Mouse (Mus musculus): Measurements from ENCODE around the gene Clrn3.
"Not testable (repeated sequence)": the region's sequence is repeated elsewhere in the genome, so short reads cannot be mapped to it uniquely, and the experiment has no call there.

The Clrn3 gene

GRCm38 (mm10) chr7:135535908-135536307 lies 7.5 kb upstream of the Clrn3 start:
- DNase-seq (ENCODE audit: low spot score) = no peak

GRCm38 (mm10) chr7:135534548-135535189 lies 6.2 kb upstream of the Clrn3 start:
- DNase-seq (ENCODE audit: low spot score) = no peak

GRCm38 (mm10) chr7:135529068-135529467 lies 614 bp upstream of the Clrn3 start:
- DNase-seq (ENCODE audit: low spot score) = no peak

DNA sequence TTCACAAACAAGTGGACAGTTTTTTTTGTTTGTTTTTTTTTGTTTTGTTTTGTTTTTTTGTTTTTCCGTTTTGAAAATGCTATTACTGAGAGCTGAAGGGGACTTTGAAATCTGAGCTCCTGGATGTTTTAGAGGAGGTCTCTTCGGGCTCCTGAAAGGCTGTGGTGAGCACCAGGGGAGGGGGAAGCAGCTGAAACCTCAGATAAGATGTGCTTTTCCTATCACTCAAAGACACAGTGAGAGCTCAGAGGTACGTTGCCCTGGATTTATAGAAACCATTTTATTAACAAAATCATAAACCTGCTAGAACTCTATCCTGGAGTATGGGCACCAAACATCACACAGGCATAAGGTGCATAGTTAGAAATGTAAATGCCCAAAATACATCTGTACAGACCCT lies 1.3 kb downstream of the Clrn3 start:
- DNase-seq (ENCODE audit: low spot score) = no peak

DNA sequence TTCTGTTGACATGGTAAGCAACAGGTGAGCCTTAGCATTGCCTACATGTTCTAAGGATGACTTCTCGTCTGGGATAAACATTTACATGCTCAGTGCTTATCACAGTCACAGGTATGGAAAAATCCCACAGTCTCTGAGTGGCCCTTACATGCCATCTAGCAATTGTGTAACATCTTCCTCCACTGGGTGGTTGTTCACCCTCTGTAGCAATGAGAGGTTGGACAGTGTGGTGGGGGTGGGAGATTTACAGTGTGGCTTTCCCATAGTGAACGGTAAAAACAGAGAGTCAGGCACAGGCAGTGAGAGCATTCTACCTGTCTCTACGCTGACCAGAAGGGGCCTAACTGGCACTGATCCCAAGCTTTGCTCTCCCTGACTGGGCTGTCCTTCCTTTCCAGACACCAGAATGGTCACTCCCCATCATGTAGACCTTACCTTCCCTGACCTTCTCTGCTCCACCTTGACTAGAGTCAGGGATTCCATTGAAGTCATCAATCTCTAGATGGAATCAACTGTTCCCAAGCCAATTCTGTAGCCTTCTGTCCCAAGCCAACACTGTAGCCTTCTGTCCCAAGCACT lies 1.8 kb downstream of the Clrn3 start:
- DNase-seq (ENCODE audit: low spot score) = no peak

DNA sequence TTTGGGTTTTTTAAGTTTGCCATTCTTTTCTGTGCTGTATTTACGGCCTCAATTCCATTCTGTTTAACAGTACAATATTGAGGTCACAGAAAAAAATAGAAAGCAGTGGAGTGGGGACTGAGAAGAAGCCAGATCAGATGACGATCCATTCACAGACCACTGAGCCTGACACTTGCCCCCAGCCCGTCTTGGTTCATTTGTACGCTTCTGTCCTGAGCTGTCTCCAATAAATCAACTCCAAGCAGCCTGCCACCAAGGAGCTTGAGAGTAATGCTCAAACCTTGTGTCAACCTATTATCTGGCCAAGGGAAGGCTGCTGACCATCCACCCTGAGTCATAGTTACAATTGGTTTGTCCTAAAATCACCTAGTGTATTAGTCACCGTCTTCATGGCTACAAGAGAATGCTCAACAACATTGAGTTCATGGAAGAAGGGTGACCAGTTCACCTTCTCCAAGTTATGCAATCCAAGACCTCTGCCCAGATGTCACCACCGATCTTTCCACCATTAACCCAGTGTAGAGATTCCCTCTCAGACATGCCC lies 4.0 kb downstream of the Clrn3 start:
- DNase-seq (ENCODE audit: low spot score) = no peak

GRCm38 (mm10) chr7:135523981-135524380 lies 4.5 kb downstream of the Clrn3 start:
- no peak for DNase-seq (ENCODE audit: low spot score)

GRCm38 (mm10) chr7:135521755-135522512 lies 6.5 kb downstream of the Clrn3 start:
- DNase-seq (ENCODE audit: low spot score) = no peak

GRCm38 (mm10) chr7:135520241-135520640 lies 8.2 kb downstream of the Clrn3 start:
- DNase-seq (ENCODE audit: low spot score) = no peak

GRCm38 (mm10) chr7:135517191-135517590 lies 11.3 kb downstream of the Clrn3 start:
- DNase-seq (ENCODE audit: low spot score) = no peak

GRCm38 (mm10) chr7:135511723-135512122 lies 16.7 kb downstream of the Clrn3 start:
- DNase-seq (ENCODE audit: low spot score) = no peak

DNA sequence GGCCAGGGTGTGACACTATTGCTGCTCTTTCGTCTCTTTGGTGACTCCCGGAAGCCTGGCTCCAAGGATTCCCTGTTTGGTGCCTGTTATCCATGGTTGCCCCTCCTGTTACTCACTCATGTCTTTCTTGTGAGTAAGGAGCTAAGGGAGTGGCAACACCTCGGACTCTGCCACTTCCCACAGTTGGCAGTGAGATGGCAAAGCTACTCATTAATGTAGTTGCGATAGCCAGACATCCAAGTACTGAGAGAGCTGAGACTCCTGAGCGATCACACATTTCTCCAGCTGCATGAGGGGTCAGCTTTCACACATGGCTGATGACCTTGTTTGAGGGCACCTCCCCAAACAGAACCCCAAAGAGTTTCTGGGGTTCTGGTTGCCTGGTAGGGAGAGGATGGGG lies 18.0 kb downstream of the Clrn3 start:
- no peak for DNase-seq (ENCODE audit: low spot score)

GRCm38 (mm10) chr7:135509272-135509671 lies 19.2 kb downstream of the Clrn3 start:
- no peak for DNase-seq (ENCODE audit: low spot score)

DNA sequence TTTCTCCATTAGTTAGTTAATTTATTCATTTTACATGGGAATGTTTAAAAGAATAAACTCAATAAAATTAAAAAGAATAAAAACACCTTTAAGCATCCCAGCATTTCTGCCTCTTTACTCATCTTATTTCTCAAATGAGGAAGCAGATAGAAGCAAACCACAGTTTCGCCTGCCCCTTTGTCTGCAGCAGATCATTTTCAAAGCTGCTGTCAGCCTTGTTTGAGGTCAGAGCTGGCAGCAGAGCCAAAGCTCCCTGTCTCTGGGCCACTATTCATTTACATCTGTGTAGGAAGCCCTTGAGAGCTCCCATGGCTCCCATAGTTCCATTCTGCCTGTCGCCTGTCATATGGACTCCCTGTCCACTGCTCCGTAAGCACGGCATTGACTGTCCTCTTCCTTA lies 19.9 kb downstream of the Clrn3 start:
- no peak for DNase-seq (ENCODE audit: low spot score)

DNA sequence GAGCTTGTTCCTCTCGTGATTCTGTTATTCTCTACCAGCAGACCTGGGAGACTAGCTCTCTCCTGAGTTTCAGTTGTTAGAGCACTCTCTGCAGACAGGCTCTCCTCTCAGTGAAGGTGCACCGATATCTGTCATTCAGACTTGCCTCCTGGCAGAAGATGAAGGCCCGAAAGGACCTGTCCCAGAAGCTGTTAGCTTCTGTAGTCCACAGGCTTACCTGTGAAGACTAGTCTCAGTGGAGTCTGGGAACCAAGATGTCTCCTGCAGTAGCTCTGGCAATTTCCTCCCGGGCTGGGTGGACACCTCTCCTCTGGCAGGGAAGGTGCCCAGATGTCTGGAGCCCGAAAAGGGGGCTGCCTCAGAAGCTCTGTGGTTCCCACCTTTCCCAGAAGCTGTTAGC lies 21.9 kb downstream of the Clrn3 start:
- not testable (repeated sequence) for DNase-seq (ENCODE audit: low spot score)

GRCm38 (mm10) chr7:135499403-135499802 lies 29.1 kb downstream of the Clrn3 start:
- DNase-seq (ENCODE audit: low spot score) = no peak

GRCm38 (mm10) chr7:135498565-135499186 lies 29.8 kb downstream of the Clrn3 start:
- no peak for DNase-seq (ENCODE audit: low spot score)

DNA sequence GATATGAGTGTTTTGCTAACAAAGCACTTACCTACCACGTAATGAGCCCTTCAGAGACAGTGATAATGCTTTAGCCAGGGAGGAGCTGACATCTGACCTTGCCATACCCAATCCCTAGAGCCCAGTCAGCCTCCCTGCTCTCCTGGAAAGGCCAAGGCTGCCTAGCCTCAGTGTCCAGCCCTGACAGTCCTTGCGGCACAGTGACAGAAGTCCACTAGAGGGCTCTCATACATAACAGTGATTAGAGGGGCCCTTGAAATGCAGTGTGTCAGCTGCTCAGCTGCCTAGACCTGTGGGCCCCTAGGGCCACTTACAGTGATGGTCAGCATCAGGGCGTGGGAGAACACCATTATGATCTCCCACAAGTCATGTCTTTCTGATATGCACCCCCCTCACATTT lies 33.2 kb downstream of the Clrn3 start:
- DNase-seq (ENCODE audit: low spot score) = peak; percentile 16

- no peak for DNase-seq (ENCODE audit: low spot score)
These were observed 38.0 kb downstream of the Clrn3 start for GRCm38 (mm10) chr7:135490500-135490886.

DNA sequence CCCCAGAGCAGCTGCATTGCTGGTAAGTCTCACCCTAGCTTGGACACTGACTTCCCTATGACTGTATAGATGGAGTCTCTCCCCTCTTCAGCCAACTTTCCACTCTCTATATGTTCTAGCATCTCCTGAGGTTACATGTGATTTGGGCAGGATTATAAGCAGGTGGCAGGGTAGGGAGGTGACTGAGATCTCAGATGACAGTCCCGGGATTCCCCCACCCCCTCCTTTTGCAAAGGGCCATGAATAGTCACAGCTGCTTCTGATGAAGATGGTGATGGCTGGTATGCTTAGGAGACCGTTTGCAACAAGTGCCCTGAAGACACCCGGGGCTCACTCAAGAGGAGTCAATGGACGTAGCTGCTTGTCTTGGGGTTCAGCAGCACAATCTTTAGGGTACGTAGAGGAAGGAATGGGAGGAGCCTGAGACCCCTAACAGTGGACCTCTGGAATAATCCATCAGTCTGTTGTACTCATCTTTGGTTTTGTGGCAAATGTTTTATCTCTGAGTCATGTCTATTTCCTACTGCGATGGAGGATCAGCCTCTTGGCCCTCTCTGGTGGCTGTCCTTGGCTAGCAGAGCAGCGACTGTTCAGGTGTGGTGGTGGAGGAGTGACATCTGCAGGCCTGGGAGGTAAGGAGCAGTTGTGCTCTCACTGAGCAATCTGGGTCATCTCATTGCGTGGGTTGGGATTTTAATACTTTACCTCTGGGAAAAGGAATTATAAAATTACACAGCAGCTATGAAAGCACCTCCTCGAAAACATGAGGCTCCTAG lies 38.5 kb downstream of the Clrn3 start:
- DNase-seq (ENCODE audit: low spot score) = no peak

DNA sequence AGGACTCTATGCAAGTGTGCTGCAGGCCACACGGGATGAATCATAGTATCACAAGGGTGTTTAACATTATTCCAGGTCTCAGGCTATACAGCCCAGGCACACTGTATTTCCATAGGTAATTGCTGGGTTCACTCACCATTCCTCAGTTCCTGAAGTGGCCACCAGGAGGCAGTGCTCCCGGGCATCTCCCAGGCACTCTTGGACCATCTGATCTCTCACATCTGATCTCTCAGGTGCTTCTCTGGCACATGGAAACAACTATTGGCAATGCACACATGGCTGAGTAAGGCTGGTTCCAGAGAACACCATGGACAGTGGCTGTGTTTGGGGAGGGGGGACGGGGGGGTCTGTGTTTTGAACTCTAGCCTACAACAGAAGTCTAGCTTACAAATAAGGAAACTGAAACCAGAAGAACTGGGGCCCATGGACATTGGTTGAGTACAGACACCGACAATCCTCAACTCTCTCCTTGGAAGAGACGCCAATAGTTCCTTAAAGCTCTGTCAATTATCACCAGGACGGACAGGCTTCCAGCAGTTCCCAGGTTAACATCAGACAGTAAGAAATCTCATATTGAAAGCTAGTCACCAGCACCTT lies 40.1 kb downstream of the Clrn3 start:
- DNase-seq (ENCODE audit: low spot score) = peak; percentile 19

All from MN1 (cell line).